Mouse (Mus musculus): Measurements from ENCODE around the gene Gltpd2. TPM values are rescaled to one million over a fixed set of nuclear protein-coding genes. Genes with fewer than 3 reads are reported as not detected.

The Gltpd2 gene
- total and polyA plus RNA-seq, 3 experiments, result not detected

DNA sequence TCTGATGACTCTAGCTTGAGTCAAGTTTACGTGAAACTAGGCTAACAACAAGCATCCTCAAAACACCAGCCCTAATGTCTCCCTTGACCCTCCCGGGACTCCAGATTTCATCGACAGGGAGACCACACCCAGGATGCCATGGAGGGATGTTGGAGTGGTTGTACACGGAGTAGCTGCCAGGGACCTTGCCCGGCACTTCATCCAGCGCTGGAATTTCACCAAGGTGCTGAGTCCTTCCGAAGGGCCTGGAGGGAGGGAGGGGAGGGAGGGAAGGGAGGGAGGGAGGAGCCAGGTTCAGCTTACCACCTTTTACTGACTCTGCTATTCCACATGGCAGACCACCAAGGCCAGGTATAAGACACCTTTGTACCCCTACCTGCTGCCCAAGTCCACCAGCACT, 34.9 kb downstream of the Gltpd2 start:
- DNase-seq (ENCODE audit: low spot score) (no peak), ATAC-seq (ENCODE audit: extremely low read depth, insufficient number of reproducible peaks, low FRiP score, poor library complexity, severe bottlenecking) (no peak)
- Histone ChIP-seq H3K27me3 (ENCODE audit: insufficient read depth, low read length) (peaks cover 67% of the 10 kb centered on the region), H3K9me3 (replicated peaks) (no peaks in the 10 kb centered on the region), H3K36me3 (replicated peaks) (no peaks in the 10 kb centered on the region), H3K4me3 (ENCODE audit: low read depth, low read length) (no peak overlapping the region), H3K4me1 (ENCODE audit: insufficient read depth, low read depth, low read length) (no peaks in the 10 kb centered on the region)
- TF ChIP-seq POLR2AphosphoS5 (IDR thresholded peaks at IDR 0.05; ENCODE audit: insufficient replicate concordance, low read depth, low read length), result no peak
- TF ChIP-seq GATA2 (IDR thresholded peaks at IDR 0.05; ENCODE audit: borderline replicate concordance, low read depth, low read length), result no peak

DNA sequence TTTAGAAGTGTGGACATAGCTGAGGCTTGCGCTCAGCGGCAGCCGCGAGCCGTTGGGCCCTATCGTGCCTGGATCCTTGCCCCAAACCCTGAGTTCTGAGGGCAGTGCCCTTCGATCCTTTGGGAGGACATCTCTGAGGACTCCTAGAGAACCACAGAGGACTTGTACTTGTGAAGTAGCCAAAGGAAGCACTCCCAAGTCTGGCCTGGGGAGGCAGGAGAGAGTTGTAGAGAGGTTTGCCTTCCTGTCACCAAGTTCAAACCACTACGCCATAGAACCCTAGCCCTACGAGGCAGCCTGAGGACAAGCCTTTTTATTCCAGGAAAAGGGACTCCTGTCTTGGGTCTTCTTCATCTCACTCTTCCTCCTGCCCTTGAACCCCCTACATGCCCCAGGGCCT, 38.5 kb downstream of the Gltpd2 start:
- Histone ChIP-seq H3K4me3 (ENCODE audit: low read depth, low read length) (no peak overlapping the region), H3K36me3 (replicated peaks) (no peaks in the 10 kb centered on the region), H3K9me3 (replicated peaks) (no peaks in the 10 kb centered on the region), H3K4me1 (ENCODE audit: insufficient read depth, low read depth, low read length) (peaks cover 10% of the 10 kb centered on the region), H3K27me3 (ENCODE audit: insufficient read depth, low read length) (peaks cover 44% of the 10 kb centered on the region)
- TF ChIP-seq GATA1 (IDR thresholded peaks at IDR 0.05; ENCODE audit: borderline replicate concordance, low read length), result no peak
- no peak for TF ChIP-seq GATA2 (IDR thresholded peaks at IDR 0.05; ENCODE audit: borderline replicate concordance, low read depth, low read length)
- TF ChIP-seq POLR2AphosphoS5 (IDR thresholded peaks at IDR 0.05; ENCODE audit: insufficient replicate concordance, low read depth, low read length), result no peak
- no peak for TF ChIP-seq CTCF (IDR thresholded peaks at IDR 0.05; ENCODE audit: low read depth, low read length)
- TF ChIP-seq TAL1 (conservative IDR thresholded peaks at IDR 0.05; ENCODE audit: low read depth, low read length), result no peak
- DNase-seq (ENCODE audit: low spot score), result no peak
- no peak for ATAC-seq (ENCODE audit: extremely low read depth, insufficient number of reproducible peaks, low FRiP score, poor library complexity, severe bottlenecking)

- Histone ChIP-seq H3K27me3 (ENCODE audit: insufficient read depth, low read length) (peaks cover 11% of the 10 kb centered on the region), H3K9me3 (replicated peaks) (no peaks in the 10 kb centered on the region), H3K4me1 (ENCODE audit: insufficient read depth, low read depth, low read length) (peaks cover 42% of the 10 kb centered on the region), H3K36me3 (replicated peaks) (peaks cover 20% of the 10 kb centered on the region), H3K4me3 (ENCODE audit: low read depth, low read length) (peak overlapping the region; percentile 95; the same call in 1 of the 2 replicates)
- no peak for TF ChIP-seq GATA2 (IDR thresholded peaks at IDR 0.05; ENCODE audit: borderline replicate concordance, low read depth, low read length)
- no peak for TF ChIP-seq GATA1 (IDR thresholded peaks at IDR 0.05; ENCODE audit: borderline replicate concordance, low read length)
- no peak for TF ChIP-seq POLR2AphosphoS5 (IDR thresholded peaks at IDR 0.05; ENCODE audit: insufficient replicate concordance, low read depth, low read length)
- TF ChIP-seq CTCF (IDR thresholded peaks at IDR 0.05; ENCODE audit: low read depth, low read length), result no peak
- no peak for TF ChIP-seq TAL1 (conservative IDR thresholded peaks at IDR 0.05; ENCODE audit: low read depth, low read length)
- DNase-seq (ENCODE audit: low spot score) (no peak), ATAC-seq (ENCODE audit: extremely low read depth, insufficient number of reproducible peaks, low FRiP score, poor library complexity, severe bottlenecking) (no peak)
Observed at GRCm38 (mm10) chr11:70561937-70562286, 42.9 kb downstream of the Gltpd2 start.

DNA sequence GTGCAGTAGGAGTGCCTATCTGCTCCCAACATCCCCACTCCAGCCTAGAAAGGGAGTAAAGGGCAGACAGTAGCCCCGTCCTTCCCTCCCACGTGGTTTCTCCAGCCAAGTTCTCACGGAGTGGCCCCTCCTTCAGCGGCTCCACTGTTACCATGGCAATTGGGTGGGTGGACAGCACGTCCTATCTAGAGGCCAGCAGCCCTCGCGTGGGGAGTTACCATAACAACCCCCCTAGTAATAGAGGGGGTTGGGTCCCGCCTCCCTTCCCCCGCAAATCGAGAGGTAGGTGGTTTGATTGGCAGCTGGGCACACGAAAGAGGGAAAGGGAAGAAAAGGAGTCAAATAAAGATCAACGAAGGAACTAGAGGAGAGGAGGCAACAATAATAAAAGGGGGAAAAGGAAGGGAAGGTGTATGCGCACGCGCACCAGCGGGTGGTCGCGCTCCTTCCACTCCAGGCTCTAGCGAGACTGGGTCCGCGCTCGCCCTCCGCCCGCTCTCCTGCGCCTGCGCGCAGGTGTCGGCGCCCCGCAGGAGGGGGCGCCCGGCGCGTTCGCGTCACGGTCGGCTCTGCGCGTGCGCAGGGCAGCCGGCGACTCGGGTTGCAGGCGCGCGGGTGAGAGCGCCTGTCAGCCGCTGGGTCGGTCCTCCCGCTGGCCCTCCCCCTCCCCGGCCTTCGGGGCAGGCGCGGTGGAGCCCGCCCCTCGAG, 43.4 kb downstream of the Gltpd2 start, which contains the start of gene Mink1:
Gene Mink1, plus strand, starts transcription at position 595 of the 708 bp plus-strand sequence.
- ATAC-seq (ENCODE audit: extremely low read depth, insufficient number of reproducible peaks, low FRiP score, poor library complexity, severe bottlenecking), result peak; percentile 51; the same call in 1 of the 2 replicates
- Histone ChIP-seq H3K27me3 (ENCODE audit: insufficient read depth, low read length) (peaks cover 5% of the 10 kb centered on the region; the same call in 1 of the 2 replicates), H3K9me3 (replicated peaks) (no peaks in the 10 kb centered on the region), H3K4me1 (ENCODE audit: insufficient read depth, low read depth, low read length) (peaks cover 46% of the 10 kb centered on the region), H3K36me3 (replicated peaks) (peaks cover 25% of the 10 kb centered on the region), H3K4me3 (ENCODE audit: low read depth, low read length) (peak within 1 kb of the TSS; percentile 95)
- TF ChIP-seq TAL1 (conservative IDR thresholded peaks at IDR 0.05; ENCODE audit: low read depth, low read length) (no peak), CTCF (IDR thresholded peaks at IDR 0.05; ENCODE audit: low read depth, low read length) (no peak), POLR2AphosphoS5 (IDR thresholded peaks at IDR 0.05; ENCODE audit: insufficient replicate concordance, low read depth, low read length) (no peak), GATA1 (IDR thresholded peaks at IDR 0.05; ENCODE audit: borderline replicate concordance, low read length) (no peak), GATA2 (IDR thresholded peaks at IDR 0.05; ENCODE audit: borderline replicate concordance, low read depth, low read length) (no peak)
- peak; percentile 94 for DNase-seq (ENCODE audit: low spot score)

- TF ChIP-seq GATA2 (IDR thresholded peaks at IDR 0.05; ENCODE audit: borderline replicate concordance, low read depth, low read length) (no peak), CTCF (IDR thresholded peaks at IDR 0.05; ENCODE audit: low read depth, low read length) (no peak), GATA1 (IDR thresholded peaks at IDR 0.05; ENCODE audit: borderline replicate concordance, low read length) (no peak), POLR2AphosphoS5 (IDR thresholded peaks at IDR 0.05; ENCODE audit: insufficient replicate concordance, low read depth, low read length) (no peak), TAL1 (conservative IDR thresholded peaks at IDR 0.05; ENCODE audit: low read depth, low read length) (no peak)
- Histone ChIP-seq H3K4me1 (ENCODE audit: insufficient read depth, low read depth, low read length) (peaks cover 51% of the 10 kb centered on the region), H3K4me3 (ENCODE audit: low read depth, low read length) (peak overlapping the region; percentile 95), H3K36me3 (replicated peaks) (peaks cover 30% of the 10 kb centered on the region), H3K9me3 (replicated peaks) (no peaks in the 10 kb centered on the region), H3K27me3 (ENCODE audit: insufficient read depth, low read length) (0 out of 2 replicates have a peak, but pooled peaks cover under 1% of the 10 kb centered on the region)
- no peak for DNase-seq (ENCODE audit: low spot score)
- no peak for ATAC-seq (ENCODE audit: extremely low read depth, insufficient number of reproducible peaks, low FRiP score, poor library complexity, severe bottlenecking)
Observed at GRCm38 (mm10) chr11:70562995-70563469, 44.0 kb downstream of the Gltpd2 start.

DNA sequence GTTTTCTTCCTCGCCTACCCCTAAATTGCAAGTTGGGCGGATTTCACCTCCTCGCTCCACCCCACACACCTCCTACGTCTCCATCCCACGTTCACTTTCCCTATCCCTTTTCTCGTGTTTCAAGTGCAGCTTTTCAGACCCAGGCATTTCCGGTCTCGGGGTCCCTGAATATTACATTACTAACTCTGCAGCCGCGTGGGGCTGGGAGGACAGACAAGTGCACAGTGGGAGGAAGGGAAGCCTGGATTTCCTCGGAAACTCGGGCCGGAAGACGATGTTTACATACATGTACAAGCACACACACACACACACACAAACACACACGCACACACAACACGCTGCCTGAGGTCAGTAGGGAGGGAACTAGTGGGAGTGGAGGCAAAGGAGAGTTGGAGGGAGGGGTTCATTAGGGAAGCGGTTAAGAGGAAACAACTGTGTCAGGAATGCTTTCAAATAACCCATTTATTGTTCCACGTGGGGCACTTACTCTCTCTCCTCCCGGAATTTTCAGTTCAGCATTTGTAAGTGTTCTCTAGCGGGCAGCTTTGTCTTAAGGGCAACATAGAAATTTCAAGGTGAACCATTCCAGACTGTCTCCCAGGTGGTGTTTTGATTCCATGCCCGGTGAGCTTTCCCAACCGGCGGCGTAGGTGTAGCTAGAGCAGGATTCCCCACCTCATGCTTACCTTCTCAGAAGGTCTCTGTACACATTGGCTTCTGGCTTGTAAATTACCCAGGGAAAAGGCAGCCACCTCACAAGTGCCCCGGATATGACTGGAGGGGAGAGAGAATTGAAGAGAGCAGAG, 44.7 kb downstream of the Gltpd2 start:
- peak overlapping the region; percentile 95 for H3K4me3 ChIP-seq (ENCODE audit: low read depth, low read length)
- no peaks in the 10 kb centered on the region for H3K9me3 ChIP-seq (replicated peaks)
- H3K4me1 ChIP-seq (ENCODE audit: insufficient read depth, low read depth, low read length), result peaks cover 57% of the 10 kb centered on the region
- no peak for ATAC-seq (ENCODE audit: extremely low read depth, insufficient number of reproducible peaks, low FRiP score, poor library complexity, severe bottlenecking)
- no peaks in the 10 kb centered on the region for H3K27me3 ChIP-seq (ENCODE audit: insufficient read depth, low read length)
- TF ChIP-seq POLR2AphosphoS5 (IDR thresholded peaks at IDR 0.05; ENCODE audit: insufficient replicate concordance, low read depth, low read length) (no peak), TAL1 (conservative IDR thresholded peaks at IDR 0.05; ENCODE audit: low read depth, low read length) (no peak), CTCF (IDR thresholded peaks at IDR 0.05; ENCODE audit: low read depth, low read length) (no peak)
- peak; percentile 20 for DNase-seq (ENCODE audit: low spot score)
- peaks cover 37% of the 10 kb centered on the region for H3K36me3 ChIP-seq (replicated peaks)

Data from G1E (cell line).